Mouse (Mus musculus) liver, adult 2 months (tissue): Measurements from ENCODE around the gene Lsm3.

Source experiments
- CTCF ChIP-seq: fragments of 200-500 bp; IDR thresholded peaks from 2 replicates; pipeline ENCODE4 v1.5.1; 2011; ENCODE audit warnings: low read depth, low read length, control low read depth
- POLR2A ChIP-seq: fragments of 200-500 bp; IDR thresholded peaks from 2 replicates; pipeline ENCODE4 v1.6.1; 2011; ENCODE audit warnings: low read length, control low read depth; ENCODE audit not compliant: insufficient read depth; ENCODE audit errors: extremely low read depth

- TF ChIP-seq CTCF (no peak), POLR2A (no peak)
These were observed 31.6 kb downstream of the Lsm3 start for GRCm38 (mm10) chr6:91547313-91547712.
